Mouse (Mus musculus) brain, embryonic 14.5 days (tissue): Measurements from ENCODE around the gene Rtn4r.

Experiments used
- CTCF ChIP-seq: fragments of 200-500 bp; IDR thresholded peaks from 2 replicates; pipeline ENCODE4 v1.5.1; 2012; ENCODE audit warnings: inconsistent platforms, mild to moderate bottlenecking, moderate library complexity, borderline replicate concordance; ENCODE audit not compliant: insufficient read depth, insufficient read length; ENCODE audit errors: extremely low read depth
- POLR2A ChIP-seq: fragments of 200-500 bp; IDR thresholded peaks from 2 replicates; pipeline ENCODE4 v1.6.1; 2012; ENCODE audit warnings: mild to moderate bottlenecking, inconsistent platforms, borderline replicate concordance; ENCODE audit not compliant: poor library complexity, insufficient read depth, insufficient read length, severe bottlenecking; ENCODE audit errors: extremely low read depth

DNA sequence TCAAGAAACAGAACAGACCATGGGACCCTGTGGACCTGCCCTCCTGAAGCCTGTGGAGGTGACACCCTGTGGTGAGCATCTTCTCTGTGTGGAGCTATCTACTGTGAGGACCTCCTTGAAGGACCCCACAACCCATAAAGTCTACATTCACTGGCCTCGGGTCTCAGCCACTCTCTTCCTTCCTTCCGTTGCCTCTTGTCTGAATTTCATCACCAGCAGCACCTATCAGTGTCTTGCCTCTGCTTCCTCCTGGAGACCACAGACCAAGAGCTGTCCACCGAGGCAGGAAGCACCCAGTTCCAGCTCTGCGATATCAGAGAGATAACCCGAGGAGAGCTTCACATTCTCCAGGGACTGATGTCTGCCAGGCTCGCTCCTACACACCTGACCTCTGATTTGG lies 31.8 kb downstream of the Rtn4r start:
- TF ChIP-seq POLR2A (no peak), CTCF (no peak)
